Mouse (Mus musculus) embryonic fibroblast, embryonic 13.5 days (primary cell): ENCODE measurements around the gene Rab11fip5.

Experiments
- CTCF ChIP-seq: IDR thresholded peaks from 2 replicates; pipeline ENCODE4 v1.5.1; 2011; ENCODE audit warnings: mild to moderate bottlenecking, control low read depth, low read length, moderate library complexity, borderline replicate concordance; ENCODE audit not compliant: insufficient read depth
- POLR2A ChIP-seq: IDR thresholded peaks from 2 replicates; pipeline ENCODE4 v1.6.1; 2011; ENCODE audit warnings: low read depth, mild to moderate bottlenecking, control low read depth, low read length, moderate library complexity

DNA sequence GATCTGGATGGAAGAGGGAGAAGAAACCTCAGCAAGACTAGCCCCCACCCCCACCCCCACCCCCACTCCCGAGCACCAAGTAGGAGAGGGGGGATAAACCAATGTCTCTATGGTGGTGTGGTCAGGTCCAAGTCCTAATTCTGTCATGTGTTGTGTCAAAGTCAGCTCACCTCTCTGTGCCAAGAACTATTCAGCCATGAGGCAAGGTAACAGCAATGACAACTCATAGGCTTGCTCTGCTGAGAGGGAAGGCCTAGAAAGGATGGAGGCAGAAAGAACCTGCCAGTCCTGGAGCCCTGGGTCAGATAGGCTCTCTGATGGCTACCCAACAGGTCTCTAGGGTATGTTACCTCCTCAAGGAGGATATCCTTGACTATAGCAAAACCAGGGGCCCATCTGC is 6.3 kb downstream of the Rab11fip5 start:
- TF ChIP-seq POLR2A (no peak), CTCF (no peak)
